Mouse (Mus musculus): ENCODE data around the gene Rd3.
A peak's percentile ranks its signal among the peaks of the same experiment; 100 is the strongest.

The Rd3 gene

DNA sequence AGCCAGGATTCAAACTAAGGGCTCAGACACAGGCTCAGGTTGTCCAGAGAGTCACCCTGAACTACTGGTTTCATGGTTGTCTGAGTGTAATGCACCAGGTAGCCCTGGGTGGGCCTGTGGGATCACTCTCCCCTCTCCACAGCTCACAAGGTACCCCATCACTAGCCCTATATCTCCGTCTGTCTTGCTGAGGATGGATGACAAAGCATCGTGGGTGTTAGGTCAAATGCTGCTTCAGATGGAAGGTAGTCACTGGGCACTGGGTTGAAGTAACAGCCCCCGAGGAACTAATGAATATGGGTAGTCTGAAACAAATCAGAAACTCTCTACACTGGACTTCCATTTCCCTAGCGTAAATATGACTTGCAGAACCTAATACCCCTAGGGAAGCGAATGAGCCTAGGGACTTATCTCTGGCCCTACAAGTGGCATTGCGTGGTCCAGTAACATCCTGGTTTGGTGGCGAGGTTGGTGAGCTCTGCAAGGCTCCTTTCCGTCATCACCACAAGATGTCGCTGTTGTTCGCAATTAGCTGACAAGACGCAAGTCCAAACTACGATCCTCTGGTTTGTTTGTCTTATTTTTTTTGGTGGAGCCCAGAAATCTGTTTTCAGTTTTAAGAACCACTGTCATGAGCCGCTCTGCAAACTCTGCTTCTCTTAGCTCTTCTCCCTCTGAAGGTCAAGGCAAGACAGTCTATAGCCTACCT lies 12.2 kb upstream of the Rd3 start:
- DNase-seq: peak; percentile 84 to 90

DNA sequence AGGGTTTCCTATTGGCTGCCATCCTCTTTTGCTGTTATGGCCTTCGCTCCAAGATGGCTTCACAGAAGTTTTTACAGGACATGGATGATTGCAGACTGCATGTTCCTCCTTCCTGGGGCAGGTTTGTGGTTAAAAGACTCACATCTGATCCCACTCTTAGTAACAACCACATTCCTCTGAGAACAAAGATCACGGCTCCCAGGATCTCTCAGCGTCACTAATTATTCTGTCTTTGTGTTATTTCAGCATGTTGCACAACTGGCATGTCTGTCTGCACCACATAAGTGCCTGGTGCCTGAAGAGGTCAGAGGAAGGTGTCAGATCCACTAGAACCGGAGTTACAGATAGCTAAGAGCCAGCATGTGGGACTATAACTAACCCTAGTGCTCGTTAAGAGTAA lies 7.2 kb upstream of the Rd3 start:
- DNase-seq: peak in 1 of 2 experiments; percentile 30

DNA sequence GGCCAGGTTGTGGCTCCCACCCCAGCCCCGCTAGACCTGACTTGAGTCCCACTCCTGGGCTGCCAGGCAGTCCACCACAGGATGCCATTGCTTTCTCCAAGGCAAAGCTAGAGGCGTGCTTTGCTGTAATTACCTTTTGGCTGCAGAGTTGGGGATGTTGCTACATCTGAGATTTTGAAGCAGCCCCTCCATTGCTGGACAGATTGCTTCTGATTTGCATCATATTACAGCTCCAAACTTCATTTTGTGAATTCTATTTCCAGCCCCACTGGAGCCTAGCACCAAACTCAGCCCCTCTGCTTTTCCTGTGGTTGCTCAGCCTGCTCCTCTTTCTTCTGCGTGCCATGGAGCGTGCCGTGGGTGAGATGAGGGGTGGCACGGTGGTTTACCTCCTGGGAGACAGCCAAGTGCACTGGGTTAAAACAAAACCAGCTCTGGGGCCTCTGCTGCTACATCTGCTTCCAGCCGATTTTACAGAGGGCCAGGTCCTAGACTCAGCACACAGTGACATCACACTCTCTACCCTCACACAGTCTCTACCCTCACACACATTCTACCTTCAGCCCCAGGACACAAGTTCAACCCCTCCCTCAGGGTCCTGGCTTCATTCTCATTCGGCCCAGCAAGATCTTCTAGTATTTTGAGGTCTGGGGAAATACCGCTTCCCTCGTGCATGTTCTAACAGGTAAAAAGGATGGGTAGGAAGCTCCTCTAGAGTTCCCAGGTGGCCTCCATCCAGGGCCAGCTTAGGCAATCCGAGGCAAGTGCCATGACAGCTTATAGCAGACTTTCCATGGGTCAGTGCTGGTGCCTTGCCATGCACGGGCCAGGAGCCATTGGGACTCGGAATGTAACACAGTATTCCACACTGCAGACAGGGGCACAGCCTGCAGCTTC lies 2.4 kb upstream of the Rd3 start:
- DNase-seq: peak; percentile 73 to 75

DNA sequence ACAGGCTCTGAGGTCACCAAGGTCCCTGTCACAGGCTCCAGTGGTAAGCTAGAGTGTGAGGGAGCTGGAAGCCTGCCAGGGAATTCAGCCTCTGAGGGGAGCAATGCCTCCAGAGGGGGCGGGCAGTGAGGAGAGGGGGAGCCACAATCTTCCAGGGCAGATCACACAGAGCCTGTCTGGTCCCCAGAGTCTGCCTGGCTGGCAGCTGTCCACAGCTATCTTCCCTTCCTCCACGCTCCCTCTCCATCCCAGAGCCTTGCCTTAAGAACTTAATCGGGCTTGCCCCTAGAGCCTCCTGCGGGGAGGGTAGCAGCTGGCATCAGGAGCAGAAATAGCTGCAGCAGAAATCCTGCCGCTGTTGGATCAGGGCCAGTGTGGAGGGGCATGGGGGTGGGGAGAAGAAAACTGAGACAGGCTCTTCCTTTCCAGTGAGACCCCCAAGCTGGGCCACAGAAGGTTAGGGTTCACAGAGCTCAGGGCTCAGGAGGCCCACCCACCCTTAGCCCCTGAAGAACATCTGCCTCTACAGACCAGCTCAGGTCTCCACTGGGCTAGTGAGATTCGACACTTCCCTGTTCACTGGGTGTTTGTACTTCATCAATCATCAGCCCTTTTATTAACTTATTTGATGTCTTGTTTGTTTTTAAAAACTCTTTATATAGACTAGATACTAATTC lies 4.4 kb downstream of the Rd3 start:
- peak in 1 of 2 experiments; percentile 41 for DNase-seq

DNA sequence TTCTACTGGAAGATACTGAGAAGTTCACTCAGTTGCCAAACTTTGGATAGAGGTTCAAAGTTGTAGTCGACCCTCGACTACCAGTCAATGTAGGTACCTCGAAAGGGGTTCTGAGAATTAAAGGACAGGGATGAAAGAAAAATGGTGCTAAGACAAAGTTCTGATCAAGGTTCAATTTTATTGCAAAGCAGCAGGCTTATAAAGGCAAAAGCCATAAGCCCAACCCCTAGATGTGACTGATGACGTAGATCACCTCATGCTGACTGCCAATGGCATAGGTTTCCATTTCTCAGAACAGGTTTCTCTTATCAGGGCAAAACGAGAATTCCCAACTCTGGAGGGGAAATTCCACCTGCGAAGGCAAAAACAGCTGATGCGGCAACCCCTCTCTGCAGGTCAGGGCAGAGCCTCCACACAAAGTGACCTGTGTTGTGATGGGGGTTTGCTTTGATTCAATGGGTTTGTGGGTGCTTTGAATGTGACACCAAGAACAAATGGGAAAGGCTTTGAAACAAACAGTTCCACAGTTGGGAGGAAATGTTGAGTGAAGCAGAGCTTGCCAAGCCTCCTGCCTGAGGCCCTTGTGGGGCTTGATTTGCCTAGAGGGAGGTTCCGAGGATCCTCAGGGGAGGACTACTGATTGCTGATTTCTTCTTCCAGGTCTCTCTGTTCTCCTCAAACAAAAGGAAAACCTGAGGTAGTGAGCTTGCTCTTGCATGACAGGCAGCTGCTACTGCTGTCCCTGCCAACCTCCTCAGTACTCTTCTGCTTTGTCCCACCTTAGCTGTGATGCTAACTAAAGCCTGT lies 9.7 kb downstream of the Rd3 start:
- DNase-seq: no peak

DNA sequence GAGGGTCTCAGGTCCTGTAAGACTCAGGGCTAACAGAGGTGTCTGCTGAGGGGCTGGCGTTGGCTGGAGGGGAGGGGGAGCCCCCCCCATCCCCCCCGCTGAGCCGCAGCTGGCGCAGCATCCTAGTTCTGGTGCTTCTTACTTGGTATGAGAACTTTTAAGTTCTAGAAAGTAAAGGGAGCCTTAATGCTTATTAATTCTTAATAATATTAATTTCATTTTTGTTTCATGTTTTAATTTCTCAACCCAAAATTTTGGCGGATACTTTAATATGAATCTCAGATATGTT lies 10.3 kb downstream of the Rd3 start:
- no peak for DNase-seq

DNA sequence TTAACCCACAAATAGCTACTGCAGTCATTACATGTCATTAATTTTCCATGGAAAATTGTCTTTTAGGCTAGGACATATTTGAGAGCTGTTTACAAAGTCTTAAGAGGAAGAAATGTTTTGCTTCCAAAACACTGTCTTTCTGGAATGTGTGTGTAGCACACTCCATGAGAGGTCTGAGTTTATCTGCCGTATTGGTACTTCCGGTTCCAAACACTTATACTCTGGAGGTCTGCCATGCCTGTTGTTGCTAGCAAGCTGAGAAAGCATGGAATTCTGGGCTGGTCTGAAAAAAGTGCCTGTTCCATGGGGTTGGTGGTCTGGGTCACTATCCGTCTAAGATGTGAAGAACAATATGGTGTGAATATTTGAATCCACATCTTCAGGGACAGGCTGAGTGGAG lies 11.5 kb downstream of the Rd3 start:
- DNase-seq: no peak

DNA sequence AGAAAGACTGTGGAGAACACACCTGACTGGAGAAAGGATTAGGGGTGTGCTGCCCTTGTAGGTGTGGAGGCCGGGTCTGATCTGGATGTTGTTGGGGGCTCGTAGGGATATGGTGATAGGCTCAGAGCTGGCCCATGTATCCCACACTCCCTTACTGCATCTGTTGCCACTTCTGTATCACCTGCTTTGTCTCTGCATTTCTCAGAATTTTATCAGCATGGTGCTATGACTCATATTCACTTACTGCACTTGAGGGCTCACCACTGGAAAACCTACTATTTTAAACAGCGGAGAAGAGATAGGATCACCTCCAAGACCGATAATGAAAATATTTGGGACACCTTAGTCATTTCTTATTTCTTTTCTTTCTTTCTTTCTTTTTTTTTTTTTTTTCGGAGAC lies 11.9 kb downstream of the Rd3 start:
- no peak for DNase-seq

DNA sequence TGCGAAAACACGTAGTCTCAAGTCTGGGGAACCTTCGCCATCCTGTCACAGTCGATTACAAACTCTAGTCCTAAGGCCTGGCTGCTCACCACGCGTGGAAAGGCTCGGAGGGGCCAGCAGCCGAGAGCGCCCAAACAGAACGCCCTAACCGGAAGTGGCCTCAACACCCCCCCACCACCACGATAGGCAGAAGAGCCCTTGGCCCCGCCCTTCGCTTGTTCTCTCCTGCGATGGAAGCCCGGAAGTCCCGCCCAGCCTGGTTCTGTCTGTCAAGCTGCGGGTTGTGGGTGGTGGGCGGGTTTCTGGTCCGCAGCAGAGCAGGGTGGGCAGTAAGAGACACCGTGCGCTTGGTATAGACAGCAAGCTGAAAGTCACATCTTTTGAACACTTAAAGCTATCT lies 12.8 kb downstream of the Rd3 start:
- DNase-seq: peak; percentile 98 to 99

DNA sequence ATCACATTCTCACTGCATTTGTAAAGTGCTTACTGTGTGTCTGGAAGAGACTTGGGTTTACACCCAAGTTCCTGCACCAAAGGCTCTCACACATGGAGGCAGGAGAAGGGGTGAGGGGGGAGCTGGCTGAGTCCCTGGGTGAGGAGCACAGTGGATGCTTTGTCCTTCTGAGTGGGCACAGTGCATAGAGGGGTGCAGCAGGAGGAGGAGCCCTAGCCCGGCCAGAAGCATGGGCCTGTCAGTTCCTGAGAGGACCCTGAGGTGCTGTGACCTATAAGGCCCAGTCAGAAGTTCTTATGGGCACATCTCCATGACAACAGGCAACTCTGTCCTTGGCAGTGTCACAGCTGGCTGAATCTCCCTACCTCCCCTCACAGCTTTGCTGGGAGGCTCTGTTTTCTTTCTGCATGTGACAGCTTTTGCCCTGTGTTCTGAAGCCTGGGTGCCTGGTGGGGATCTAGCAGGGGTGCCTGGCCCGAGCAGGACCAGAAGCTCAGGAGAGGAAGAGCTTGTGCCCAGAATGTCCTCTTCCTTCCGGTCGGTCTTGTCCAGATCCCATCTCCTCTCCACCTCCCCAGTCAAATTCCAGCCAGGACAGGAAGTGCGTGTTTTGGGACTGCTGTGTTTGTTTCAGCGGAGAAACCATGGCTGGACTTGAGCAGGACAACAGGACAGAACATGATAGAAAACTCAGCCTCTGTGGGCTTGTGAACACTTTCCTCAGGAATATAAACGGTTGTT lies 15.0 kb downstream of the Rd3 start:
- peak in 1 of 2 experiments; percentile 38 for DNase-seq

DNA sequence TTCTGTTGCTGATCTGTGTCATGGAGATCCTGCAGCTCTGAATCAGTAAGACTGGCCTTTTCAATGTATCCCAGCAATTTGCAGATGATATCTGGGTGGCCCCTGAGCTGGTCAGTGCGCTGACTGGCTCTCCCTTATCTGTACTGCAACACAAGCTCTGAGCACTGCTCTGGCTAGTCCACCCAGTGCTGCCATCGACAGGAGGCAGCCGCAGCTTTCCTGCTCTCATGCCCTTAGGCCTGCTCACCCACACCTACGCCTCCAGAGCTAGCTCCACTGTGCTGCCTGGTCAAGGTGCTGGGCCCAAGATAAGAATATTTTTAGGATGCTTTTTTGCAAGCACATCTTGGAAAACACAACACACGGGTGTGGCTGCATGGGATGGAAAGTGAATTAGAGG lies 17.3 kb downstream of the Rd3 start:
- DNase-seq: no peak

DNA sequence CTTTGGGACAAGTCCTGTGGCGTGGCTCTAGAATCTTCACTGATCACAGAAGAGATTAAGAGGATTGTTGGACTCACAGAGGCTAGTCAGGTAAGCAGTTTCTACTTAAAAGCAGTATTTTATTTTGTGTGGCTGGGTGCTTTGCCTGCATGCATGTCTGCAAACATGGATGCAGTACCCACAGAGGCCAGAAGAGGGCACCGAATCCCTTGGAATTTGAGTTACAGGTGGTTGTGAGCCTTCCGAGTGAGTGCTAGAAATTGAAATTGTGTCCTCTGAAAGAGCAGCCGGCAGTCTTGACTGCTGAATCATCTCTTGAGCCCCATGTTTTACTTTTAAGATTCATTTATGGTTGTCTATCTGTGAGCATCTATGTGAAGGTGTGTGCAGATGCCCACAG lies 18.3 kb downstream of the Rd3 start:
- peak; percentile 56 to 87 for DNase-seq

DNA sequence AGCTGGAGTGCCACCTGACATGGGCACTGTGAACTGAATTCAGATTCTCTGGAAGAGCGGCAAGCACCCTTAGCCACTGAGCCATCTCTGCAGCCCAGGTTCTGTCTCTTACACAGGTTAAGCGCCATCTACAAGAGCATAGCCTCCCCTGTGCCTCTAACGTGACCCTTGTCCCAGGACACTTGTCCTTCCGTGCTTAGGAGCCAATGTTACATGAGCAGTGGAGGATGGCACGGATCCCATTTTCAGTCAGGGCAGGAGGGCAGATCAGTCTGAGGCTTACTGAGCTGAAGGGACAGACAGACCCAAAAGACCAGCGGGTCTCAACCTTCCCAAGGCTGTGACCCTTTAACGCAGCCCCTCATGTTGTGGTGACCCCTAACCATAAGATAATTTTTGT lies 18.7 kb downstream of the Rd3 start:
- DNase-seq: peak; percentile 78 to 82

DNA sequence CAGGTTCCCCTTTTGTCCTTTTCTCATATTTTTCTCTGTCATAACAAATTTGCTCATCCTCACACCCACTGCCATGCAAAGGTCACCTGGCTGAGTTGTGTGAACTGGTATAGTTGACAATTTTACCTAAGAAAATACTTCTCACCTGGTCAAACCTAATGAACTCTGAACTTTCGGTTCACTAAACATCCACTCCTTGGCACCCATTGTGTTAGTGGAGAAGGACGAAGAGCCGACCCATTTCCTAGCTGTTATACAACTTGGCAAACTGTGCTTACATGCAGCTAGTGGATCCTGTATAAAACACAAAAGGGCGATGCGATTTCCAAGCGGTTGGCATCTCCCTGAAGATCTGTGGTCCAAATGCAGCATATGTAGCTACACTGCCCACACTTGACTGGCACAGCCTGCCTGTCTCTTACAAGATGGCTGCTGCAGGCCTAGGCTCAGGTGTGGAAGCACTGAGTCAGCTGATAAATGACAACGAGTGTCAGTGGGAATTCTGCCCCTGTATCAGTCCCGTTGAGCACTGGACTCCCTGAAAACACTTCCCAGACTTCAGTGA lies 19.5 kb downstream of the Rd3 start:
- DNase-seq: peak; percentile 22 to 54

DNA sequence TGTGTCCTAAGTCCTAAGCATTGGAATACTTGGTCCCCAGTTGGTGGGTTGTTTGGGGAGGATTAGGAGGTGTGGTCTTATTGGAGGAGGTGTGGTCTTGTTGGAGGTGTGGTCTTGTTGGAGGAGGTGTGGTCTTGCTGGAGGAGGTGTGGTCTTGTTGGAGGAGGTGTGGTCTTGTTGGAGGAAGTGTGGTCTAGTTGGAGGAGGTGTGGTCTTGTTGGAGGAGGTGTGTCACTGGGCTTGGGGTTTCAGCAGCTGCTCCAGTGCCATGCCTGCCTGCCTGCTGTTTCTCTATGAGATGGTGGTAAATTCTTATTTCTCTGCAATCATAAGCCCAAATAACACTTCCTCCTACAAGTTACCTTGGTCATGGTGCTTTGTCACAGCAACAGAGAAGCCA lies 21.9 kb downstream of the Rd3 start:
- DNase-seq: no peak
